Mouse (Mus musculus) myocyte (in vitro differentiated cells): ENCODE results near the gene Mapk14. TPM values are rescaled to one million over a fixed set of nuclear protein-coding genes. Genes with fewer than 3 reads are reported as not detected.
A peak's percentile ranks its signal among the peaks of the same experiment; 100 is the strongest.

Experiments
- H3K27me3 ChIP-seq: one replicate; pipeline ENCODE4 v1.6.1; 2011; ENCODE audit not compliant: control insufficient read depth, insufficient read depth, insufficient read length
- H3K36me3 ChIP-seq: one replicate; pipeline ENCODE4 v1.6.1; 2011; ENCODE audit not compliant: control insufficient read depth, insufficient read depth
- H3K4me2 ChIP-seq: one replicate; pipeline ENCODE4 v1.6.1; 2011; ENCODE audit warnings: low read depth, control low read depth
- H3K4me3 ChIP-seq: one replicate; pipeline ENCODE4 v1.5.1; 2011; ENCODE audit warnings: mild to moderate bottlenecking, control low read depth, moderate library complexity
- H3K79me2 ChIP-seq: one replicate; pipeline ENCODE4 v1.6.1; 2011; ENCODE audit not compliant: control insufficient read depth, insufficient read depth
- H3ac ChIP-seq: one replicate; pipeline ENCODE4 v1.6.1; 2011; ENCODE audit not compliant: control insufficient read depth, insufficient read length
- CEBPB ChIP-seq: IDR thresholded peaks from 2 replicates; pipeline ENCODE4 v1.6.1; 2011; ENCODE audit warnings: mild to moderate bottlenecking, moderate library complexity; ENCODE audit not compliant: poor library complexity, insufficient read depth, severe bottlenecking
- E2F4 ChIP-seq: IDR thresholded peaks from one replicate; pipeline ENCODE4 v1.6.1; 2011; ENCODE audit warnings: mild to moderate bottlenecking, control low read depth, moderate library complexity; ENCODE audit not compliant: insufficient read depth
- MAX ChIP-seq: IDR thresholded peaks from one replicate; pipeline ENCODE4 v1.6.1; 2011; ENCODE audit warnings: low read depth, mild to moderate bottlenecking, control low read depth
- MYOD1 ChIP-seq, 3 experiments: IDR thresholded peaks; one replicate each; pipeline ENCODE4 v1.6.1; 2011; ENCODE audit warnings: control low read depth in 2 of 3, low read depth in 2 of 3, mild to moderate bottlenecking in 2 of 3, moderate library complexity in 1 of 3; ENCODE audit not compliant: insufficient read length in 2 of 3, control insufficient read depth in 1 of 3
- MYOG ChIP-seq, 3 experiments: IDR thresholded peaks; one replicate each; pipeline ENCODE4 v1.6.1; 2011; ENCODE audit warnings: control low read depth in 2 of 3, low read depth in 2 of 3, mild to moderate bottlenecking in 2 of 3; ENCODE audit not compliant: insufficient read length in 2 of 3, control insufficient read depth in 1 of 3, insufficient read depth in 1 of 3
- POLR2A ChIP-seq: IDR thresholded peaks from one replicate; pipeline ENCODE4 v1.6.1; 2011; ENCODE audit warnings: low read depth, mild to moderate bottlenecking, control low read depth, moderate library complexity; ENCODE audit not compliant: insufficient read length
- POLR2AphosphoS2 ChIP-seq: IDR thresholded peaks from one replicate; pipeline ENCODE4 v1.6.1; 2011; ENCODE audit warnings: low read depth, control low read depth; ENCODE audit not compliant: insufficient read length
- REST ChIP-seq: IDR thresholded peaks from one replicate; pipeline ENCODE4 v1.6.1; 2011; ENCODE audit warnings: mild to moderate bottlenecking, control low read depth, moderate library complexity; ENCODE audit not compliant: insufficient read depth, insufficient read length
- SRF ChIP-seq: IDR thresholded peaks from one replicate; pipeline ENCODE4 v1.6.1; 2011; ENCODE audit warnings: low read depth; ENCODE audit not compliant: control insufficient read depth, insufficient read length
- TCF12 ChIP-seq: IDR thresholded peaks from one replicate; pipeline ENCODE4 v1.6.1; 2011; ENCODE audit warnings: mild to moderate bottlenecking, control low read depth; ENCODE audit not compliant: poor library complexity, insufficient read depth, severe bottlenecking
- TCF3 ChIP-seq: IDR thresholded peaks from one replicate; pipeline ENCODE4 v1.6.1; 2011; ENCODE audit warnings: low read depth, control low read depth; ENCODE audit not compliant: insufficient read length
- USF1 ChIP-seq: IDR thresholded peaks from one replicate; pipeline ENCODE4 v1.6.1; 2011; ENCODE audit warnings: low read depth, mild to moderate bottlenecking, control low read depth, moderate library complexity
- polyA plus RNA-seq: library from polyadenylated mRNA; unstranded; fragments of >200 nt; fragmentation: generic; extraction: Trizol; gene quantifications from one replicate; pipeline ENCODE4 v1.2.1, GENCODE M21; 2012; ENCODE audit warnings: missing spikeins

Mapk14 gene
- polyA plus RNA-seq, 1 experiment: 34.6 TPM

GRCm38 (mm10) chr17:28750580-28750979 lies 59.5 kb downstream of the Mapk14 start:
- Histone ChIP-seq H3K79me2 (no peaks in the 10 kb centered on the region), H3ac (no peak overlapping the region), H3K27me3 (no peaks in the 10 kb centered on the region), H3K36me3 (peaks cover 3% of the 10 kb centered on the region), H3K4me3 (no peak overlapping the region), H3K4me2 (no peak overlapping the region)
- TF ChIP-seq MYOD1 (IDR thresholded peaks at IDR 0.05; ENCODE audit: control insufficient read depth in 1 of 3, insufficient read length in 2 of 3, low read depth in 2 of 3): no peak
- TF ChIP-seq REST: no peak
- no peak for TF ChIP-seq USF1
- no peak for TF ChIP-seq SRF
- no peak for TF ChIP-seq POLR2A
- TF ChIP-seq E2F4: no peak
- TF ChIP-seq MAX: no peak
- no peak for TF ChIP-seq MYOG (IDR thresholded peaks at IDR 0.05; ENCODE audit: control insufficient read depth in 1 of 3, insufficient read depth in 1 of 3, insufficient read length in 2 of 3, low read depth in 2 of 3)
- no peak for TF ChIP-seq CEBPB
- no peak for TF ChIP-seq TCF12
- no peak for TF ChIP-seq POLR2AphosphoS2
- no peak for TF ChIP-seq TCF3

GRCm38 (mm10) chr17:28756447-28756846 lies 65.3 kb downstream of the Mapk14 start:
- Histone ChIP-seq H3K4me3 (no peak overlapping the region), H3K36me3 (no peaks in the 10 kb centered on the region), H3K4me2 (peak overlapping the region; percentile 49), H3ac (no peak overlapping the region), H3K27me3 (no peaks in the 10 kb centered on the region), H3K79me2 (no peaks in the 10 kb centered on the region)
- TF ChIP-seq MAX: no peak
- peak in 1 of 3 experiments; percentile 30 for TF ChIP-seq MYOD1 (IDR thresholded peaks at IDR 0.05; ENCODE audit: control insufficient read depth in 1 of 3, insufficient read length in 2 of 3, low read depth in 2 of 3)

GRCm38 (mm10) chr17:28757470-28757869 lies 66.3 kb downstream of the Mapk14 start:
- H3K4me2 ChIP-seq: no peak overlapping the region
- H3ac ChIP-seq: no peak overlapping the region
- peak in 1 of 3 experiments; percentile 50 for TF ChIP-seq MYOD1 (IDR thresholded peaks at IDR 0.05; ENCODE audit: control insufficient read depth in 1 of 3, insufficient read length in 2 of 3, low read depth in 2 of 3)
- no peak for TF ChIP-seq CEBPB
- peak in 2 of 3 experiments; percentile 48 to 70 for TF ChIP-seq MYOG (IDR thresholded peaks at IDR 0.05; ENCODE audit: control insufficient read depth in 1 of 3, insufficient read depth in 1 of 3, insufficient read length in 2 of 3, low read depth in 2 of 3)
- no peaks in the 10 kb centered on the region for H3K27me3 ChIP-seq
- no peaks in the 10 kb centered on the region for H3K36me3 ChIP-seq
- no peak overlapping the region for H3K4me3 ChIP-seq
- H3K79me2 ChIP-seq: no peaks in the 10 kb centered on the region

- Histone ChIP-seq H3K79me2 (no peaks in the 10 kb centered on the region), H3K36me3 (no peaks in the 10 kb centered on the region), H3ac (no peak overlapping the region), H3K4me3 (no peak overlapping the region), H3K4me2 (no peak overlapping the region), H3K27me3 (no peaks in the 10 kb centered on the region)
- TF ChIP-seq MAX (no peak), MYOD1 (IDR thresholded peaks at IDR 0.05; ENCODE audit: control insufficient read depth in 1 of 3, insufficient read length in 2 of 3, low read depth in 2 of 3) (peak in 1 of 3 experiments; percentile 6)
Observed at GRCm38 (mm10) chr17:28760736-28761312, 69.7 kb downstream of the Mapk14 start.

GRCm38 (mm10) chr17:28761871-28762270 lies 70.7 kb downstream of the Mapk14 start:
- H3ac ChIP-seq: no peak overlapping the region
- no peaks in the 10 kb centered on the region for H3K27me3 ChIP-seq
- no peaks in the 10 kb centered on the region for H3K36me3 ChIP-seq
- no peak overlapping the region for H3K4me3 ChIP-seq
- H3K79me2 ChIP-seq: no peaks in the 10 kb centered on the region
- H3K4me2 ChIP-seq: no peak overlapping the region
- TF ChIP-seq USF1 (no peak), MYOG (IDR thresholded peaks at IDR 0.05; ENCODE audit: control insufficient read depth in 1 of 3, insufficient read depth in 1 of 3, insufficient read length in 2 of 3, low read depth in 2 of 3) (no peak), TCF12 (no peak), REST (no peak), E2F4 (no peak), POLR2AphosphoS2 (no peak), POLR2A (no peak), TCF3 (no peak), CEBPB (no peak)

- no peak overlapping the region for H3ac ChIP-seq
- no peak overlapping the region for H3K4me2 ChIP-seq
- H3K79me2 ChIP-seq: no peaks in the 10 kb centered on the region
- H3K36me3 ChIP-seq: no peaks in the 10 kb centered on the region
- peaks cover 25% of the 10 kb centered on the region for H3K27me3 ChIP-seq
- H3K4me3 ChIP-seq: no peak overlapping the region
- TF ChIP-seq SRF (no peak), MYOD1 (IDR thresholded peaks at IDR 0.05; ENCODE audit: control insufficient read depth in 1 of 3, insufficient read length in 2 of 3, low read depth in 2 of 3) (no peak), E2F4 (no peak), TCF12 (no peak), CEBPB (no peak), TCF3 (no peak), MAX (no peak)
Observed at GRCm38 (mm10) chr17:28766203-28766602, 75.1 kb downstream of the Mapk14 start.
